Mouse (Mus musculus): ENCODE results near the gene Ano1.

GRCm38 (mm10) chr7:144755511-144756378 lies 4.0 kb upstream of the Ano1 start:
- TF ChIP-seq CTCF (IDR thresholded peaks at IDR 0.05; ENCODE audit: low read depth, low read length): no peak
- TF ChIP-seq POLR2A (IDR thresholded peaks at IDR 0.05; ENCODE audit: extremely low read depth, insufficient read depth, low read length): no peak

All from liver, adult 2 months (tissue).